Mouse (Mus musculus) embryonic fibroblast, embryonic 13.5 days (primary cell): ENCODE measurements around the gene Tsc22d4.

Source experiments
- CTCF ChIP-seq: IDR thresholded peaks from 2 replicates; pipeline ENCODE4 v1.5.1; 2011; ENCODE audit warnings: mild to moderate bottlenecking, control low read depth, low read length, moderate library complexity, borderline replicate concordance; ENCODE audit not compliant: insufficient read depth
- POLR2A ChIP-seq: IDR thresholded peaks from 2 replicates; pipeline ENCODE4 v1.6.1; 2011; ENCODE audit warnings: low read depth, mild to moderate bottlenecking, control low read depth, low read length, moderate library complexity

GRCm38 (mm10) chr5:137751988-137752387 is 6.5 kb downstream of the Tsc22d4 start:
- TF ChIP-seq POLR2A, result no peak
- no peak for TF ChIP-seq CTCF
